Mouse (Mus musculus) brain, adult 10 weeks (tissue): ENCODE results near the gene Trp53i11. TPM values are rescaled to one million over a fixed set of nuclear protein-coding genes. Genes with fewer than 3 reads are reported as not detected.

ENCODE experiments used
- polyA plus RNA-seq: library from polyadenylated mRNA; stranded (reverse); fragments of 350-450 nt; fragmentation: Illumina TruSeq; extraction: RNeasy Lipid Tissue Mini Kit (QIAGEN cat#74804); gene quantifications from one replicate; pipeline ENCODE4 v1.2.3, GENCODE M21; 2015; ENCODE audit warnings: low read depth, low replicate concordance

The Trp53i11 gene
- polyA plus RNA-seq = 53.0 TPM

DNA sequence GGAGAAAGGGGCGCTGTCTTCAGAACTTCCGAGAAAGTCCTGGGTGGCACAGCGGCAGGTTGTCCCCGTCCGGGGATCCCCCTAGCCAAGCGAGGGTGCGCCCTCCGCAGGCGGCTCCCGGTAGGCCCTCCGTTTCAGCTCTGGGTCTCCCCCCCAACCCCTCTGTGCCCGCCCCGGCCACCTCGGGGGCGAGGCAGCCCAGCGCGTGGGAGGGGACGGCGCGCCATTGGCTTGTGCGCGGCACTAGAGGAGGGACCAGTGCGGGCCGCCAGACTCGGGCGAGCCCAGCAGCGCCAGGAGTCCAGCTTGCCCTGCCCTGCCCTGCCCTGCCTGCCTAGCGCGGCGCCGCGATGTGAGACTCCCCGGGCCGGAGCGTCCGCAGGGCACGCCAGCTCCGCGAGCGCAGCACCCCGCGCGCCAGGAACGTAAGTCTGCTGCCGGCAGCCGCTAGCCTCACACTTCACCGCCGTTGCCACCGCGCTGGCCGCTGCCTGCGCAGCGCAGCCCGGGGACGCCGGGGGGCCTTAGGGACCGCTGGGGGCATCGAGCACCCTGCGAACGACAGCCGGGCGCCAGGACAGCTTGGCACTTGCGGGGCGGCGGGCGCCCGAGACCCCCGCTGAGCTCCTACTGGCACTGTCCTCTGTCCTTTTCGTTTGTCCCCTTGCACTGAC, at the start of gene Trp53i11:
Gene Trp53i11 (plus strand): TSS at position 226 of the 674 bp plus-strand sequence.

Other genes with a start within 250 kb of the Trp53i11 start
- 6.5 TPM for gene Prdm11, start 141.4 kb upstream of the Trp53i11 start, polyA plus RNA-seq
- gene Tspan18, start 147.0 kb downstream of the Trp53i11 start, polyA plus RNA-seq = 4.6 TPM